Mouse (Mus musculus) WW6 (cell line): ENCODE data around the gene Prr15l.

Experiments
- DNase-seq: peaks from one replicate; pipeline ENCODE4 v3.0.0-alpha.2; 2013; ENCODE audit warnings: low read depth, low spot score

Prr15l gene

DNA sequence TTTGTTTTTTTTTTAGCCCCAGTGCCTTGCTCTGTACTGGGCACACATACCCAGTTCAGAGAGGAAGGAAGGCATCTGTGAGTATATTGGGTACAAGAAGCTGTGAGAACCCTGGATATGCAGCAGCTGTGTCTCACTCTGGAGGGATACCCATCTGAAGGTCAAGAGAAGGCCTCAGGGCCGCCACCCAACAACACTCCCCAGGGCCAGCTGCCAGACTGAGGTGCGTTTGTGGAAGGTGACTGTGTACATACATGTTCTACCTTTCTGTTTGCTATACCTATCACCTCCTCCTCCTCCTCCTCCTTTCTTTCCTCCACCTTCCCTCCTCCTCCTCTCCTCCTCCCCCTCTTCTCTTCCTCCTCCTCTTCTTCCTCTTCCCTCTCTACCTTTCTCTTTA is at the start of gene Prr15l:
Prr15l (plus strand) TSS at position 17 of the 400 bp plus-strand sequence.
- no peak for DNase-seq

DNA sequence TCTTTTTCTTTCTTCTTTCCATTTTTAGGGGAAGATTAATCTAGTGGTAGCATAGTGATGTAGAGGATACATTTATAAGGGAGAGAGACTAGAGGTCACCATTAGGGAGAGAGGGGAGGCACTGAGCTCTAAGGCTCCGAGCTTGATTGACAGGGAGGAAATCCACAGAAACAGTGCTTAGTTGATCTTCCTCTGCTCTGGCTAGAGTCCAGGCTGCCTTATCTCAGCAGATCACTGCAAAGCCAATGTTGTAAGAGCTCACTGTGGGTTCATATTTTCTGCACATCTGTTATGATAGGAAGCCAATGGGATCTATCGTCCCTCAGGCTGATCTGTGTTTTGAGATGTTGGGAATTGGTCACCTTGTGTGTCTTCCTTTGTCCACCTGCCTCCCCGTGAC is 49.2 kb upstream of the Prr15l start:
- no peak for DNase-seq

DNA sequence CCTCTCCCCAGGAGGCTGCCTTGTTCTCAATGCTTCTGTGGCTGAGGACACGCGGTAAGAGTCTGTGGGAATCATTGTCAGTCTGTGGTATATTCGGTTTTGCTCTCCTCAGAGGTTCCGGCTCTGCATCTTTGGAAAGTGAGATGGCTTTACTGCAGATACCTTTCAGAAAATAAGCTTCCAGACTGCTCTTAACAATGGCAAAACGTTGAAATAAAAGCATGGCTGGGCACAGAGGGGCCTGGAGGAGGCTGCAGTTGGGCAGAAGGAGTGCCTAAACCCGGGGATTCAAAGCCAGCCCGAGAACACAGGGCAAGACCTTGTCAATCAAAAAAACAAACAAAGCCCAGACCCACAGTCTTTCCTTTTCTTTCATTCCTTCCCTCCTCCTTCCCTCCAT is 48.5 kb upstream of the Prr15l start:
- no peak for DNase-seq

DNA sequence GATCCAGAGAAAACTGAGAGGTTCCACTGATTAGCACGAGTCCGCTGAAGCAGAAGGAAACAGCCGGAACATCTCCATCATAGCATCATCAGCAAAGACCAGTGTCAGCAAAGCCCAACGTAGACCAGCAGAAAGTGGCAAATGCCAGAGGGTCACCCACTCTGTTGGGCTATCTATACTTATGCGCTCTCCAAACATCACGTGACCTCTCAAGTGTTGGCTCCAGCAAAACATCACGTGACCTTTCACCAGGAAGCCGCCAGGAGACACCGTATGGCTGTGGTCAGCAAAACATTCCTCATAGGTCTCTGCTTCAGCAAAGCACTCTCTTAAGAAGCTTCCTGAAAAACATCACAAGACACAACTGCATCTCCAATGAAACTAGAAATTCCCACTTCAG is 47.6 kb upstream of the Prr15l start:
- no peak for DNase-seq

DNA sequence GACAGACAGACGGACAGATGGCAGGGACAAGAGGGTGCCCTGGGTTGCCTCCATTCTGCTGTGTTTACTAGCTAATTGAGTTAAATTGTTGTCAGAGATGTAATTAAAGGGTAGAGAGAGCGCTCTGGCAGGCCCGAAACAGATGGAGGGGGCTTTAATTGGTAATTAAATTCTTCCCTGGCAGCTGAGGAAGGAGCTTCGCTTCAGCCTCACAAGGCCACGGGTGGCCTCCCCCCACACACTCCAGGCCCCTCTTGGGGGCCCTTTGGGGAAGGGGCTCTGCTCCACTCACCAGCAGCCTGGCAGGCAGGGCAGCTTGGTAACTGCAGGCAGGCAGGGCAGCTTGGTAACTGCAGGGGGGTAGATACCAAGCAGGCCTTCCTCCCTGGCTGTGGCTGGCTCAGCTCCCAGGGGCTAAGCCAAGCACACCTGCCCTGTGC is 42.0 kb upstream of the Prr15l start:
- DNase-seq = no peak

DNA sequence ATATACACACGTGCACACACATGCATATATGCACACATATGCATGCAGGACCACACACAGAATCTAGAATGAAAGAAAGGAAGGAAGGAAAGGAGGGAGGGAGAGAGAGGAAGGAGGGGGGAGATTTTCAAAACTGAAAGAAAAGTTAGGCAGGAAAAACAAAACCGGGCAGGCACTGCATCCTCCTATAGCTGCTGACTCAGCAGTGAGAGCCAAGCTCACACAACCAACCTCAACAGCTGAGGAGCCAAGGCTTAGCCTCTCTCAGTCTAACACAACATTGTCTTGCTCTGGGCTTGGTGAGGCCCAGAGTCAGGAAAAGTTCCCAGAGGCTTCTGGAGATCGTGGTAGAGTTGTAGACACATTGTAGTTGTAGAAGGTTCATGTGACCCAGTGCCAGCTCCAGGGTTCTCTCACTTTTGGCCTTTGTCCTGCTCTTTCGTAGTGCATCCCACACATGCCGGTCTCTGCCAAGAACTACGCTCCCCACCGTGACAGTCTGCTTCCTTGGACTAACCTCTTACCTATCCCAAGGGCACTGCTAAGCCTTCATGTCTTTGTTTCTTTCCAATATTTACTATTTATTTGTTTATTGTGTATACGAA is 40.9 kb upstream of the Prr15l start:
- DNase-seq = no peak

DNA sequence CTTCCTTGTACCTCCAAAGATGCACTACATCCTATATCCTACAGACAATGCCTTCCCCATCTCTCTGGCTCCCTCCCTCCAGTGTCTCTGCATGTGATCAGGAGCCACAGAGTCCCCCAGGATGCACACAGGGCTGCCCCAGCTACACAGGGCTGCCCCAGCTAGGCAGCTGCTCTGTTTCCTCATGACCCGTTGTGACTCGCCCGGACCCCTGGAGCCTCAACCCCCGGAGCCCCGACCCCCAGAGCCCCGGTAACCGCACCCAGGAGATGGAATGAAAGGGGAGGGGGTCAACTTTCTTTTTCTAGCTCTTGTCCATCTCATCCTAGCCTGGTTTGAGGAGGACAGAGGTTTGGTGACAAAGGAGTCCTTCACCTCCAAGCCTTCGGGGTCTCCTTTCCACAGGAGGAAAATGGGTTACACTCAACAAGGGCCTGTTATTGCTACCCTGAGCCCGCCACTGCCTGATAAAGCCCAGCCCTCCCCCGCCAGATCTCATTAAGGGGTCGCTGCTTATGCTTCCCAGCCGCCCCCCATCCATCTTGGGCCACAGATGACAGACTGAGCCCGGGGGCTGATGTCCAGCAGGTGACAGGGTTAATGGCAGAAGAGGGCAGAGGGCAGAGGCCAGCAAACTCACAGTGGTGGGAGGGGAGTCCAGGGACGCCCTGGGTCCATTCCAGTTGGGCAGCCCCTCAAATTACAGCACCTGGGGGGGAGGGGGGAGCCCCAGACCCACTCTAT is 35.9 kb upstream of the Prr15l start:
- DNase-seq = no peak

DNA sequence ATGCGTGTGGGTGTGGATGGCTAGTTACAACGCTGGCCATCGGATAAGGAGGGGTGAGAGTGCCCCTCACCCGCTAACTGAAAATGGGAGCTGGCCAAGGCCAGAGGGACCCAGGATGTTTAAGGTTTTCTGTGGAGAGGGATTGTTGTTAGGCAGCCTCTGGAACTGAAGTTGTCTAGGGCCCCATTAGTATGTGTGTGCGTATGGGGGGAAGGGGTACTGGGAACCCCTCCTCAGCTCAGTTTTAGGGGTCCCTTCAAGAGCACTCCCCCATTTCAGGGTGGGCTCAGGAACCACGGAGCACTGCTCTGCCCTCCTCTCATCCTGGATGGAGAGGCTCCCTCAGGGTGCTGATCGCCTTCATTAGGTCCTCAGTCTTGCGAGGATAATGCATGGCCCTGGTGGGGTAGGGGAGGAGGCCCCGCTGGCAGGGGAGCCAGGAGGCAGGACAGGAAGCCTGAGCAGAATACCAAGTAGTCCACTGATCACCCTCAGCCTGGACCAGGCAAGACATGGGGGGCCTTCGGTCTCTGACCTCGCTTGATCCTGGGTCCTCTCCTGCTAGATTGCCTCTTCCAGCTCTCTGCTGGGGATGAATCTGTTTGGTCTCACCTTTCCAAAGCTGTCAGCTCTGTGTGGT is 34.6 kb upstream of the Prr15l start:
- DNase-seq = no peak

DNA sequence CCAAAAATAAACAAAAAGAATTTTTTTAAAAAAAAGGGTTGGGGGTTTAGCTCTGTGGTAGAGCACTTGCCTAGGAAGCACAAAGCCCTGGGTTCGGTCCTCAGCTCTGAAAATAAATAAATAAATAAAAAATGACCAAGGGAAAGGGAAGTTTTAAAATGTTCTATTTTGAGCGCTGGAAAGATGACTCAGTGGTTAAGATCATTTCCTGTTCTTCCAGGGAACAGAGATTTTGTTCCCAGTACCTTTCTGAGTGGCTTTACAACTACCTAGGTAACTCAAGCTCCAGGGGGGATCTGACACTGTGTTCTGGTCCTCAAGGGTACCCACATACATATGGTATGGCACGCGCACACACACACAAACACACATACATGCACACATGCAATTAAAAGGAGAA is 32.0 kb upstream of the Prr15l start:
- DNase-seq = no peak

DNA sequence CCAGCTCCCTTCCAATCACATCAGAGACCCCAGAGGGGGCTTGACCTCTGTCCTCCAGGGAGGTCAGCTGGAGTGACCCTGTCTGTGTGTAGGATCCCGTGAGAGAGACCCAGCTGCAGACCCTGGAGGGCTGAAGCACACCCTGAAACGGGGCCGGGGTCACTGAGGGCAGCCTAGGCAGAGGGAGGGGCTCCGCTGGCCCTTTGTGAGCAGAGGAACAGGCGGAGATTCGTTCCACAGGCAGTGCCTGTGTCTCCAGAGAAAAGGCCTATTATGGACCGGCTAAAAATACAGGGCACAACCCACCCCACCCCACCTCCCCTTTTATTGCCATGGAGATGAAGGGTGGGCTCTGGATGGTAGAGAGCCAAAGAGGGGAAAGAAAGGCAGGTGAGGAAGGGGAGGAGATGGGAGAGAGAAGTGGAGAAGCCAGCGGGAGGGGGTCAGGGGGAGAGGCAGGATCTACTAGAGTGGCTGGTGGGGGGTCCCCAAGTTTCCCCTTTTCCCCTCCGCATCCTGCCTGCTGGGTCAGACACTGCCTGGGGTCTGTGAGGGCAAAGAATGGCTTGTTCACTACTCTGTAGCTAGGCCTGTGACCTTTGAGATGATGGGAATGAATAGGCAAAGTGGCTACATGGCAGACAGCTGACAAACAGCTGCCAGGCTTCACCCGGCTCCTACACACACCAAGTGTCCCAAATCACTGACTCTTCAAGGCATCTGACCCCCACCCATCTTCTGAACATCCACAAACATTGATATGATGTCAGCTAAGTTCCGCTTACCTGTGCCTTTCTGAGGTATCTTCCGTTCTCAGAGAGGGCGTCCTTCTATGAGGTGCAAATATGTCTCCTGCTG is 28.2 kb upstream of the Prr15l start:
- no peak for DNase-seq

DNA sequence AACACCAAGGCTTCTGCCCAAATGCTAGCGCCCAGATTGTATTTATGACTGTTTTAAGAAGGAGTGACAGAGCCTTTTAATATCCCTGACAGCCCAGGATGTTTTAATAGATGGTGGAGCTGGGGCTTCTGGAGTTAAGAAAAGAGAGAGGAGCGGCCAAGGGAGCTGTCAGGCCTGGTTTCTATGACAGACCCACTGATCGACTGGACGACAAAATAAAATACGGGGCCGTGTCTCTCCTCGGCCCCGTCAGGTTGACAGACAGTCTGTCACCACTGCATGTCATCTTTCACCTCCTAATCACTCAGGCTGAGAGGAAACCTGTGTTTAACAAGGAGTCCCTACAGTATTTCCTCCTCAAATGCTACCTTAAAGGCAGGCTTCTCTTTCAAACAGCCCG is 26.6 kb upstream of the Prr15l start:
- no peak for DNase-seq

DNA sequence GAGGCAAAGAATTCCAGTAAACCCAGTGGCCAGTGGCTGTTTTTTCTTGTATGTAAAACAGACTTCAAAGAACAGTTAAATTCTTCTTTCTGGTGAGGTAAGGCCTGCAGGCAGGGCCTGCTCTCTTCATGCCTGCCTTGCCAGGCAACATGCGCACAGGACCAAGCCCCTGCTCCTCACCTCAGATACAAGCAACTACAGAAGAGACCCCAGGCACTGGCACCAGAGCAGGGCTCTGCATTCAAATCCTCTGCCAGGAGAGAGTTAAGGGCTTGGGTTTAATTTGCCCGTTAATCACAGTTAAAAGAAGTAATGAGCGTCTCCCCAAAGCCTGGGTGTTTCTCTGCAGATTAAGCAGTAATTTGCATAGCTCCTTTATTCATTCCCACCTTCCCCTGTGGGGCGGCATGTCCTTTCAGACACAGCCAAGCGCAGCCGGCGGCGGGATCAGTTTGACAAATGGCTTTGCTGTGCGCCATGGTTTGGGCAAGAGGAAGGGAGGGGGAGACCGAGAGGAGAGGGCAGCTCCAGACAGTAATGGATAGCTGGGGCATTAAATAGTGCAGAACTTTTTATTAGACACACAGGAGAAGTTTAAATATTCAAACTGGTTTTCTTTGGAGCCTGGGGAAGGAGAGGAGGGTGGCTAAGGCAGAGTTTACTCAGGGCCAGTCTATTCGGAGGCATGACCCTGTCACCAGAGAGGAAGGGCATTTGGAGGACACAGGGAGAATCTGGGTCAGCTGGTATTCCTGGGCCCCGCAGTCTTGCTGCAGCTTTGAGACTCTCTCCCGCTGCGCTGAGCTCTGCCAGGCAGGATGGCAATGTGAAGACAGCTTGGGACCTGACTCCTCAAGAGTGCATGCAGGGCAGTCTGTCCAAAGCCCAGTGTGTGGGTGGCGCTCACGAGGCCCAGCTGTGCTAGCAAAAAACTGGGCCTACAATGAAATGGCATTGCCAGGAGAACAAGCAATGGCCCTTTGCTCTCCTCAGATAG is 25.0 kb upstream of the Prr15l start:
- no peak for DNase-seq

DNA sequence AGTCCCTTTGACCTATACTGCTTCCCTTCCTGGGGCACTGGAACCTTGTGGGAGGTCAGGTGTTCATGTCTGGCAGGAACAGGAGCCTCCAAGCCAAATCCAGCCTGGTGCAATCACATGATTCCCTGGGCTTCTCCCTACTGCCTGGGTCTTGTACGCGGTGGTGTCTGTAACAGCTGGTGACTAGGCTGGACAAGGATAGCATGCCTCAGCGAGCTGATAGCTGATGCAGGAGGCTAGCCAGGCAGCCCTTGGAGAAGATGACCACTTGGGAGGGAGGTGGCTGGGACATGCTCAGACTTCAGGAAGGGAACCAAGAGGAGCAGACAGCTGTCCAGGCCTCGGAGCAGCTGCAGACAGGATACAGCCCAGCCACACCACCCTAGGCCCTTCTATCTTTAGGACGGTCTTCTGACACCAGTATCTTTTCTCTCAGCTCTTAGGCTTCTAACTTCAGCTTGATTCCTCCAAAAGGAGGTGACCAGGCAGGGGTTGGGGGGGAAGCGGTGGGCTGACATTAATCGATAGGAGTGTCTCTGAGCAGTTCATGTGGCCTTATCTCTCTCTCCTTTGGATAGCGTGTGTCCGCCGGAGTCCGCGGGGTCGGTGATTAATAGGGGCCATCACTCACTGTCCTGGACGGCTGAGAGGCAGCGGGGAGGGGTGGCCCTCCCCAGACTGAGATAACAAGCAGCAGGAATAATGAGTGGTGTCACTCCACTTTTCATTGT is 21.3 kb upstream of the Prr15l start:
- DNase-seq = no peak

DNA sequence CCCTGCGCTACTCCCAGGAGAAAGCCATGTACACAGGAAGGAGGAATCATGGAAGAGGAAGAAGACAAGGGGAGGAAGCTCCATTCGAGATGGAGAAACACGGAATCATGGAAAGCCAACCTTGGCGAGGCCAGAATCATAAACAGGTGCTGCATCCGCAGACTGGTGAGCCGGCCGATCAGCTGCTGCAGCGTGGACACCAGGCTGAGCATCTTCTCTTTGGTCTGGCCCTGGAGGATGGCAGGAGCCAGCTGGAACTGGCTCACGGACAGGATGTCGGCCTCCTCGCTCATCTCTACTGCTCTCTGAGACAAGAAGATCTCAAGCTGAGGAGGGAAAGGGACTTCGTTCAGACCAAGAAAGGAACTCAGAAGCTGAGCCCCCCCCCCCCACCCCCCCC is 19.3 kb upstream of the Prr15l start:
- no peak for DNase-seq

DNA sequence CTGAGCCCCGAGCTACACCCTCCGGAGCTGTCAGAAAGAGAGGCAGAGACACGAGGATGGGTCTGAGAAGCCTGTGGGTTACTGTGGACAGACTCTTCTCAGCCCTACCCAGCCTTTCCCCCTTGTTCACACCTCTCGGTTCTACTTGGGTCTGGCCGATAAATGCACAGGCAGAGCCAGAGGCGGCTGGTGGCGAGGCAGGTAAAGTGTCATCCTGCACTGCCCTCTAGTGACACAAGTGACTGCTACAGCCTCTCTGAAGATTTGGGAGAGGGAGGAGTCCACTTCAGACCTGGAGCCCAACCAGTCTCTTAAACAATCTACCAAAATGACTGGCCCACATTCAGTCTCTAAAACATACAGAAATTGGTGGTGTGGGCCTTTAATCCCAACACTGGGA is 17.9 kb upstream of the Prr15l start:
- no peak for DNase-seq

DNA sequence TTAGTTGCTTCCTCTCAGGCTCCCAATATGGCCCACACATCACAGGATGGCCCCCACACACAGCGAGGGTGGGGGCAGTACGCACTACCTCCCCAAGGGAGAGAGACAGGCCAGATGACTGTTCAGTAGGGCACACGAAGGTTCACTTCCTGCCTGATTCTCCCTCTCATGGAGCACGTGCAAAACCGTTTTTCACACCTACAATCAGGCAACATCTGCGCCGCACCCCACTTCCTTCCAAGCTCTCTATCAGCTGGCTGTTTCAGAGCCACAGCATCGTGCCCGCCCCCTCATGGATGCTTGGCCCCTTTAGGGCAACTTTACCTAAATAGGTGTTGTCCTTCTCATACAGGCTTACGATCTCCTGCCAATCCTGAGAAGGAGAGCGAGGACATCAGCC is 15.2 kb upstream of the Prr15l start:
- no peak for DNase-seq

DNA sequence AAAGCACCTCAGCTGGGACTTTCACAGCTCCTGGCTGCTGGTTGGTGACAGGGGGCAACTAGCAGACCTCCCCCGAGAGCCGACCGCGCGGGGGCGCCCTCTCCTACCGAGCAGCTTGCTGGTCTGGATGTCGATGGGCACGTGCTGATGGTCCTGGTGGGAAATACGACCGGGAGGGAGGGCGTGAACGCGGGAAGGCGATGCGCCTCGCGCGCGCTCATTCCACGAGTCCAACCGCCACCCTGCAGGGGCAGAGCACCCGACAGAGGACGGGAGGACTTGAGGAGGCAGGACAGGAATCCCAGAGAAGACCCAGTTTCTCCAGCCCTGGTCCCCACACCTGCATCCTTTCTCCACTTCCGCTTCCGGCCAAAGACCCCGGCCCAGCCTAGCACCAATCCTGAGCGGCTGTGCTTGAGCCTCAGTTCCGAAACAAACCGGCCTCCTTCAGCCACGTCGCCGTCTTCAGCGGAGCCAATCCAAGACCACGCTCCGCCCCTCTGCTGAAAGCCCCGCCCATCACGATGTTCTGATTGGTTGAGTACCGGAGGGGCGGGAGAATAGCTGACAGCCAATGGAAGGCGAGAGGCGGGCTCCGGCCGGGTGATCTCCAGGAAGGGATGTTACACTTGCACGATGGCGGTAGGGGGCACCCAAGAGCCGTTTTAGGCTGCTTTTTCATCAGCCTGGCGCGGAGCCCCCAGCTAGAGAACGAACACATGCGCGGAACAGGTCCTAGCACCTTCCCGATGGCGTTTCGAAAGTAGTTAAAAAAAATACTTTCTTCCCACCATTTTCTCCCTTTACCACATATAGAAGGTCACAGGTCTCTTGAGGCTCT is 11.6 kb upstream of the Prr15l start, which contains the start of gene Cdk5rap3:
Cdk5rap3 (minus strand) TSS at position 453 of the 841 bp plus-strand sequence.
- DNase-seq = peak; percentile 100

DNA sequence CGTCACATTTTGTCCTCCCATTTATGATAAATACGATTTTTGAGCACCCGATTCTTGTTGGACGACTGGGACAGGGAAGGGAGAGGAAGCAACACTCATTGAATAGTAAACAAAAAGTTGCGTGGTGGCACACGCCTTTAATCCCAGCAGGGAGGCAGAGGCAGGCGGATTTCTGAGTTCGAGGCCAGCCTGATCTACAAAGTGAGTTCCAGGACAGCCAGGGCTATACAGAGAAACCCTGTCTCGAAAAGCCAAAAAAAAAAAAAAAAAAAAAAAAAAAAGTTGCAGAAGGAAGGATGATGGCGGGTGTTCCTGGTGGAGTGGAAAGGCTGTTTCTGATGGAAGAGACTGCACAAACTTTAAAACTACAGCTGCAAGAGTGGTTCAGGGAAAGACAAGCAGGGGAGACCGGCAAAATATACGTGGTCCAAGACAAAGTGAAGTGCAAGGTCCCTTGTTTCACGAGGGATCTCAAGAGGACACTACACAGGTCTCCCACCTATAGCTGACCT is 11.0 kb upstream of the Prr15l start:
- DNase-seq = no peak

DNA sequence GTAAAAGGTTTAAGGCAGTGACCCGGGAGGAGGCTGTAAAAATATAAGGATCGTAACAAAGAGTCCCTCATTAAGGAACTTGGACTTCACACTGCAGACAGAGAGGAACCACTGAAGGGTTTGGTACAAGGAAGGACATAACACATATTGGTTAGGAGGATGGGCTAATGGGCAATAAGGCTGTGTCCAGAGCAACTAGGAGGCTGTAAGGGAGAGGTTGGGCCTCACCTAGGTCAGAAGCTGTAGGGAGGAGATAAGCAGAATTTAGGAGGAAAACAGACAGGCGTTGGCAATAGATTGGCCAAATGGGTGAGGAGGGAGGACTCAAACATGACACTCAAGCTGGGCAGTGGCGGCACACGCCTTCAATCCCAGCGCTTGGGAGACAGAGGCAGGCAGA is 10.5 kb upstream of the Prr15l start:
- no peak for DNase-seq
